Mouse (Mus musculus) ES-CJ7 (cell line): ENCODE results near the gene Med6.

ENCODE experiments used
- DNase-seq: peaks from one replicate; pipeline ENCODE4 v3.0.0; 2011; ENCODE audit warnings: low read depth, low spot score

The Med6 gene

GRCm38 (mm10) chr12:81564173-81564572, 30.6 kb downstream of the Med6 start:
- no peak for DNase-seq

- DNase-seq = no peak
Measured at GRCm38 (mm10) chr12:81549286-81549685, 45.5 kb downstream of the Med6 start.

- DNase-seq = no peak
Measured at GRCm38 (mm10) chr12:81547163-81547562, 47.6 kb downstream of the Med6 start.

GRCm38 (mm10) chr12:81533029-81533419, 61.8 kb downstream of the Med6 start:
- no peak for DNase-seq

GRCm38 (mm10) chr12:81532316-81533028, 62.3 kb downstream of the Med6 start, which contains the start of the genes Gm20498 and Synj2bp:
Gm20498 (minus strand) TSS chr12:81532905.
Synj2bp (minus strand) TSS chr12:81532911.
- peak; percentile 89 for DNase-seq

- peak; percentile 77 for DNase-seq
Measured at GRCm38 (mm10) chr12:81530587-81530986, 64.2 kb downstream of the Med6 start.
